Mouse (Mus musculus) stomach, postnatal 0 days (tissue): ENCODE measurements at regions not wholly inside any gene's neighbourhood (a gene's known extent, or its start where the extent isn't known, plus 50 kb on each side); places are given as distances from the start of the nearest gene placed in this dataset.

Experiments
- ATAC-seq: fragments of 200-750 bp; cut with Nextera tagmentation; 2 replicates; pipeline ENCODE4 v1.8.0; 2017; ENCODE audit not compliant: low FRiP score, low TSS enrichment
- DNase-seq: peaks from one replicate; pipeline ENCODE4 v3.0.0-alpha.2; 2016; ENCODE audit warnings: low spot score
- H3K27ac ChIP-seq: fragments of 300-500 bp; sonication (generic); replicated peaks from 2 replicates; pipeline ENCODE4 v1.5.1; 2014; ENCODE audit warnings: mild to moderate bottlenecking, control low read depth
- H3K27me3 ChIP-seq: fragments of 300-500 bp; sonication (generic); 2 replicates; pipeline ENCODE4 v1.6.1; 2014; ENCODE audit warnings: low read length; ENCODE audit not compliant: control insufficient read depth, insufficient read depth
- H3K36me3 ChIP-seq: fragments of 300-500 bp; sonication (generic); 2 replicates; pipeline ENCODE4 v1.6.1; 2014; ENCODE audit warnings: low read length, mixed read lengths; ENCODE audit not compliant: control insufficient read depth, insufficient read depth
- H3K4me1 ChIP-seq: fragments of 300-500 bp; sonication (generic); replicated peaks from 2 replicates; pipeline ENCODE4 v1.6.1; 2014; ENCODE audit warnings: antibody characterized with exemption; ENCODE audit not compliant: control insufficient read depth, insufficient read depth
- H3K4me2 ChIP-seq: fragments of 300-500 bp; sonication (generic); replicated peaks from 2 replicates; pipeline ENCODE4 v1.6.1; 2014; ENCODE audit warnings: low read depth, mild to moderate bottlenecking, control low read depth, moderate library complexity
- H3K4me3 ChIP-seq: fragments of 300-500 bp; sonication (generic); 2 replicates; pipeline ENCODE4 v1.5.1; 2014; ENCODE audit warnings: low read depth, low read length, control low read depth
- H3K9ac ChIP-seq: fragments of 300-500 bp; sonication (generic); 2 replicates; pipeline ENCODE4 v1.6.1; 2014; ENCODE audit warnings: mild to moderate bottlenecking, low read length, control low read depth, mixed read lengths
- H3K9me3 ChIP-seq: fragments of 300-500 bp; sonication (generic); 2 replicates; pipeline ENCODE4 v1.6.1; 2016; ENCODE audit warnings: low read length; ENCODE audit not compliant: control insufficient read depth
- CTCF ChIP-seq: IDR thresholded peaks from 2 replicates; pipeline ENCODE4 v1.5.1; 2016; ENCODE audit warnings: antibody characterized with exemption, low read depth, mild to moderate bottlenecking, moderate library complexity
- EP300 ChIP-seq: optimal IDR thresholded peaks from 2 replicates; pipeline ENCODE3; 2016; ENCODE audit warnings: antibody characterized with exemption
- WGBS: fragments of 180-500 bp; shearing (Covaris S2); extraction: QIAGEN DNeasy Blood & Tissue Kit; methylation state at CpG from one replicate; pipeline ENCODE4 v1.1.7; 2014; 5-methylcytosine and 5-hydroxymethylcytosine counted together

- Histone ChIP-seq H3K4me2 (no peak overlapping the region), H3K36me3 (no peaks in the 10 kb centered on the region), H3K4me3 (no peak overlapping the region), H3K9me3 (no peaks in the 10 kb centered on the region), H3K4me1 (no peaks in the 10 kb centered on the region), H3K27me3 (no peaks in the 10 kb centered on the region), H3K9ac (no peak overlapping the region), H3K27ac (no peak overlapping the region)
- DNase-seq (no peak), ATAC-seq (no peak)
- WGBS, result 71% methylated on average over 5 of the region's 5 CpGs
- TF ChIP-seq EP300, result no peak
- no peak for TF ChIP-seq CTCF
Observed at GRCm38 (mm10) chr8:116344590-116345222, 160.1 kb upstream of the Dynlrb2 start.

GRCm38 (mm10) chr8:116343534-116343933, 161.2 kb upstream of the Dynlrb2 start:
- DNase-seq (no peak), ATAC-seq (no peak)
- Histone ChIP-seq H3K9me3 (no peaks in the 10 kb centered on the region), H3K4me3 (no peak overlapping the region), H3K4me2 (no peak overlapping the region), H3K4me1 (no peaks in the 10 kb centered on the region), H3K9ac (no peak overlapping the region), H3K27ac (no peak overlapping the region), H3K27me3 (no peaks in the 10 kb centered on the region), H3K36me3 (no peaks in the 10 kb centered on the region)
- 85% methylated on average over 5 of the region's 5 CpGs for WGBS
- no peak for TF ChIP-seq EP300
- TF ChIP-seq CTCF, result no peak

- Histone ChIP-seq H3K4me3 (no peak overlapping the region), H3K9ac (no peak overlapping the region), H3K4me1 (no peaks in the 10 kb centered on the region), H3K4me2 (no peak overlapping the region), H3K36me3 (no peaks in the 10 kb centered on the region), H3K27ac (no peak overlapping the region), H3K9me3 (no peaks in the 10 kb centered on the region), H3K27me3 (no peaks in the 10 kb centered on the region)
- ATAC-seq (no peak), DNase-seq (no peak)
- 69% methylated on average over 3 of the region's 3 CpGs for WGBS
- TF ChIP-seq EP300, result no peak
- TF ChIP-seq CTCF, result no peak
Observed at GRCm38 (mm10) chr8:116334772-116335171, 170.0 kb upstream of the Dynlrb2 start.

GRCm38 (mm10) chr8:116334101-116334500, 170.7 kb upstream of the Dynlrb2 start:
- no peaks in the 10 kb centered on the region for H3K27me3 ChIP-seq

GRCm38 (mm10) chr8:116320014-116320680, 184.6 kb upstream of the Dynlrb2 start:
- WGBS, result 84% methylated on average over 13 of the region's 13 CpGs
- DNase-seq (no peak), ATAC-seq (no peak)
- H3K4me3 ChIP-seq, result no peak overlapping the region
- H3K9ac ChIP-seq, result no peak overlapping the region
- H3K36me3 ChIP-seq, result no peaks in the 10 kb centered on the region
- H3K9me3 ChIP-seq, result no peaks in the 10 kb centered on the region
- no peaks in the 10 kb centered on the region for H3K27me3 ChIP-seq
- no peak overlapping the region for H3K27ac ChIP-seq
- H3K4me1 ChIP-seq, result no peaks in the 10 kb centered on the region
- TF ChIP-seq CTCF (no peak), EP300 (no peak)
- H3K4me2 ChIP-seq, result no peak overlapping the region

More at GRCm38 (mm10) chr8:116334101-116334500, 170.7 kb upstream of the Dynlrb2 start:
- Histone ChIP-seq H3K9ac (no peak overlapping the region), H3K27ac (no peak overlapping the region), H3K4me3 (no peak overlapping the region), H3K9me3 (no peaks in the 10 kb centered on the region), H3K36me3 (no peaks in the 10 kb centered on the region), H3K4me1 (no peaks in the 10 kb centered on the region), H3K4me2 (no peak overlapping the region)
- no peak for DNase-seq
- WGBS, result 82% methylated on average over 3 of the region's 3 CpGs
- no peak for ATAC-seq
- no peak for TF ChIP-seq CTCF
- no peak for TF ChIP-seq EP300

GRCm38 (mm10) chr8:116315410-116315809, 189.4 kb upstream of the Dynlrb2 start:
- Histone ChIP-seq H3K4me1 (no peaks in the 10 kb centered on the region), H3K9ac (no peak overlapping the region), H3K27me3 (no peaks in the 10 kb centered on the region), H3K36me3 (no peaks in the 10 kb centered on the region), H3K4me3 (no peak overlapping the region), H3K27ac (no peak overlapping the region), H3K9me3 (no peaks in the 10 kb centered on the region), H3K4me2 (no peak overlapping the region)
- no peak for DNase-seq
- WGBS, result 39% methylated on average over 5 of the region's 5 CpGs
- ATAC-seq, result no peak
- TF ChIP-seq EP300, result no peak
- no peak for TF ChIP-seq CTCF
